Mouse (Mus musculus) kidney, postnatal 4 days (tissue): Measurements from ENCODE around the gene St3gal2.
"Not testable (repeated sequence)": the region's sequence is repeated elsewhere in the genome, so short reads cannot be mapped to it uniquely, and the experiment has no call there.

Experiments used
- DNase-seq, 2 experiments: peaks; one replicate each; pipeline ENCODE4 v3.0.0; 2021; ENCODE audit warnings: mixed read lengths in 2 of 2

Gene St3gal2

GRCm38 (mm10) chr8:110917415-110917814 is 2.3 kb upstream of the St3gal2 start:
- DNase-seq = peak; percentile 81 to 88

DNA sequence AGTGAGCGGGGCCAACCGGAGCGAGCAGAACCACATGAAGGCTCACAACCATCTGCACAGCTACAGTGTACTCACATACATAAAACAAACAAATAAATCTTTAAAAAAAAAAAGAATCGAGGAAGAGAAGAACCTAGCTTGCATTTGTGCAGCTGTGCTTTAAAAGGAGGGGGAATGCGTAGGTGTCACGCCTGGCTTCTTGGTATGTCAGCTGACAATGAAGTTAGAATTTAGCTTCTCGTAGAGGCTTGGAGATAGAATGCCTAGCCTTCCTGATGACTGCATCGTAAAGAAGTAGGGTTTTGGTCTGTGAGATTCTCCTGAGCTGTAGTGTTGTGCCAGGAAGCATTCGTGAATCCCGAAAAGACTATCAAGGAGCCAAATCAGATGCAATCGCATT is 1.7 kb upstream of the St3gal2 start:
- peak in 1 of 2 experiments; percentile 33 for DNase-seq

DNA sequence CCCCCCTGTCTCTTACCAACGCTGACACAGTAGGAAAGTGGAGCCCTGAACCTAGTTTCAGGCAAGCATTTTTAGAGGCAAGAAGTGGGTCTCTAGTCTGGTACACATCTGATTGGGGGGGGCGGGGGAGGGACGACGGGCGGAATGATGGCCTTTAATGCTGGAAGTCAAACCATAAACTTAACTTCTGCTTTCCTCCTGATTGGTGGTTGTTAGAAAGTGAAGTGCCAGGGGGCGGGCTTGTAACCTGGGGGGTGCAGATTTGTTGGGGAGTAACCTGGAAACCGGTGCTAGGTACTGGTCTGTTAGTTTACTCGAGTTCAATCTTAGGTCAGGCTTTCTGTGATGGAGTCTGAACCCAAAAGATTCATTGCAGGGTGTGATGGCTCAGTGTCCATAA is 1.3 kb upstream of the St3gal2 start:
- DNase-seq = no peak

DNA sequence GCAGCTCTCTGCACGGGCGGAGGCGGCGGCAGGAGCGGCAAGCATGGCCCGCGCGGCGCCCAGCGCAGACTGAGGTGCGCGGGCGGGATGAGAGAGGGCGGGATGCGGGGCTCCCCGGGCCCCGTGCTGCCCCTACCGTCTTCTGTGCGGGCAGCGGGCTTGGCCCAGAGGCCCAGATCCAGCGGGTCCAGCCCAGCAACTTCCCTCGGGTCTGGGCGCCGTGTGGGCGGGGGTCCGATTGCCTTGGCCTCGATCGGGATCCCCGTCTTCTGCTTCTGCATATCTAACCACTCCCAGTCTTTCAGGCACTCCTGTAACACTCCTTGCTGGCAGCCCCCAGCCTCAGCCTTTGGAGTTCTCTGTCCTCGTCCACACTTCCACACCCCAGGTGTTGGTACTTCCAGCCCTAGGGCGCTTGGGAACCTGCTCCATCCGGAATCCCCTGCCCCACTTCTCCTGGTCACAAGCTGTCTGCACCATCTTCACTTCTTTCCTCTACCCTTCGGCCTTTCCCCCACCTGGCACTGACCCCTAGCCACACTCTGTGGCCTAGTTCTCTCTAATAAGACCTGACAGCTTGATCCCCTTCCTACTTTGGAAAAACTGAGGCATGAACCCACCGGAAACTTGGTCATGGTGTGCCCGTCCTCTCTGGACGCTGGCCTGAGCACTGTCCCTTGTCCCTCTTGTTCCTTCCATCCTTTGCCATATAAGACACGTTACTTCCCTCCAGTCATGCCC is 480 bp downstream of the St3gal2 start:
- DNase-seq = no peak

GRCm38 (mm10) chr8:110920773-110921277 is 1.1 kb downstream of the St3gal2 start:
- no peak for DNase-seq

- peak; percentile 73 to 81 for DNase-seq
Measured at GRCm38 (mm10) chr8:110921492-110922230, 1.9 kb downstream of the St3gal2 start.

DNA sequence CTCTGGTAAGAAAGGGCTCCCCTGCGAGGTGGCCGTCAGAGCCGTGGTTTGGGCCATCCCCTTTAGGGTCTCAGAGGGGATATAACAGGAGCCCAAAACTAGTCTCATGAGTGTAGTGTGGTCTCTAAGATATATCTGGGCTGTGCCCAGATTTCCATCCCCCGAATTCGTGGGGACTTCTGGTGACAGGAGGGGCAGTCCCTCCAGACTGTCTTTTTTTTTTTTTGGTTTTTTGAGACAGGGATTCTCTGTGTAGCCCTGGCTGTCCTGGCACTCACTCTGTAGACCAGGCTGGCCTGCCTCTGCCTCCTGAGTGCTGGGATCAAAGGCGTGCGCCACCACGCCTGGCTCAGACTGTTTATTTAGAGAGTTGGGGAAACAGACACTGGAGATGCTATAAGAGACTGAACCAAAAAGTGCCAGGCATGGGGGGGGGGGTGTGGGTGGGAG is 6.0 kb downstream of the St3gal2 start:
- no peak for DNase-seq

DNA sequence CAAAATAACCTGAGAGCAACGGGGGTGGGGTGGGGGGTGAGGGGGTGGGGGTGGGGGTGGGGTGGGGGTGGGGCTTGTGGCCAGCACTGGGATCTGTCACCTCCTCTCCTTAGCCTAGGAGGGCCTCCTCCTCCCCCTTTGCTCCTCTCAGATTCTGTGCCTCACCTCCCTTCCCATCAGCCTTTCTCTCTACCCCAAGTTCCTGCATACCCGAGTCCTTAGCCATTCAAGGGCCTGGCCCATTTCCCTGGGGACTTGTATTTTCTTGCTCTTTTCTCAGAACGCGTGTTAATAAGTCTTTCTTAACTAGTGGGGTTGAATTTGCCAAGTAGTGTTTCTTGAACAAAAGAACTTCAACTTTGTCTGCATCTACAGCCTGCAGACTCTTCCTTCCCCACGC is 7.0 kb downstream of the St3gal2 start:
- no peak for DNase-seq

DNA sequence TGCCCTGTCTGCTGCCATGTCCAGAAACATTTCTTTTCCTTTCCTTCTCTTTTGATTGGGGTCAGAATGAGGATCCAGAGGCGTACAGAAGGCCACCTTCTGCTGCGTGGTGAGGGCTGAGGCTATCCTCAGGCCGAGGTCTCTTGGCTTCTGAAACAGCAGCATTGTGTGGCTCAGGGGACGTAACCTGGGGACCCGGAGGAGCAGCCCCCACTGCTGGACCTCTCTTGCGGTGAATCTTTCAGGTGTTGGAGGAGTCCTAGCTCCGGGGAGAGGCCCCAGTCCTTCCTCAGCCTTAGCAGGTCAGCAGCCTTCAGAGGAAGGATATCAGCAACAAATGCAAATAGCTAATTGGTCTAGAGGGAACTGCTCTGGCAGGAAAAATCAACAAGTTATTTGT is 8.7 kb downstream of the St3gal2 start:
- no peak for DNase-seq

DNA sequence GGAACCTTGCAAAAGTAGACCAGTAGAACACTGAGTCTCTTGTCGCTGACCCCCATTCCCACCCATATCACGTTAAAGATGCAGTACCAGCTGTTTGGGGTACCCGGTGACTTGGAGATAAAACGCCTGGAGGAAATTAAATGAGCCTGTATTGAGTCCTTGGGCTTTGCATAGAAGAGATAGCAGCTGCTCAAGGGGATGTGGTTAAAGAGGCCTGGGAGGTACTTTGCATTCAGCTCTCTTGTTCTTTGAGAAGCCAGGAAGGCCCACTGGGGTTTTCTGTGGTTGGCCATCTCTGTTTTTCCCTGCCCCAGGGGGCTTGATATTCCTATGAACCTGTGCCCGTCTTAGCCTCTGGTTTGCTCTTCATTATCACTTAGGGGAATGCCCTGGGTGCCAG is 9.3 kb downstream of the St3gal2 start:
- DNase-seq = no peak

GRCm38 (mm10) chr8:110929672-110930071 is 9.9 kb downstream of the St3gal2 start:
- DNase-seq = not testable (repeated sequence)

- DNase-seq = peak; percentile 63 to 75
Measured at GRCm38 (mm10) chr8:110931176-110931939, 11.6 kb downstream of the St3gal2 start.

DNA sequence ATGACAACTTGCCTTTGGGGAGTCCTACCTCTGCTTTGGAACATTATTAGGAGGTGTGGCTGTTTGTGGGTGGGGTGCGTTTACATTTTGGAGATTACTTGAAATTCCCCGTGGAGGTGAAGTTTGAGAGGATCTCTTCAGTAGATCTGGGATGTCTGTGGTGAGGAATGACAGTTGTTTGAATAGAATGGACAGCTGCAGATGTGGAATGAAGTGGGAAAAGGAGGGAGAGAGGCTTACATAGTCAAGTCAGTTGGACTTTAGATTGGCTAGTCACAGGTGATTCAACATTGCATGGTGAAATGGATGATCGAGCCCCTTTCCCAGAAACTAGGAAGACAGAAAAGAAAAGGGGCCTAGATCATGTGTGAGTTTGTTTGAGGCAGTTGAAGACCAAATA is 12.7 kb downstream of the St3gal2 start:
- no peak for DNase-seq

DNA sequence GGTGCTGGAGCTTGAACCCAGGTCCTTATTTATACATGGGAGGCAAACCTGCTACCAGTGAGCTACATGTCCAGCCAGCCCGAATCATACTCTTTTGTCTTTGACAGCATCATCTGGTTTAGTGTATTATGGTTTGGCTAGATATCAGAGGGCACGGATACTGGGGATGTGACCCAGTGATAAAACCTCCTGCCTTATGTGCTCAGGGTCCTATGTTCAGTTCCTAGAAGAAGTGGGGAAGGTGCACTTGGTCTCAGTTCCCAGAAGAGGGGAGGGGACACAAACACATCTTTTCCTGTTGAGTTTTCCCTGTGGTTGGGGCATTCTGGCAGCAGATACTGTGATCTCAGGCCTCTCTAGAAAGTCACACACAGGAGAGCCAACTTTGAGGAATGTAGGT is 13.6 kb downstream of the St3gal2 start:
- DNase-seq = no peak

DNA sequence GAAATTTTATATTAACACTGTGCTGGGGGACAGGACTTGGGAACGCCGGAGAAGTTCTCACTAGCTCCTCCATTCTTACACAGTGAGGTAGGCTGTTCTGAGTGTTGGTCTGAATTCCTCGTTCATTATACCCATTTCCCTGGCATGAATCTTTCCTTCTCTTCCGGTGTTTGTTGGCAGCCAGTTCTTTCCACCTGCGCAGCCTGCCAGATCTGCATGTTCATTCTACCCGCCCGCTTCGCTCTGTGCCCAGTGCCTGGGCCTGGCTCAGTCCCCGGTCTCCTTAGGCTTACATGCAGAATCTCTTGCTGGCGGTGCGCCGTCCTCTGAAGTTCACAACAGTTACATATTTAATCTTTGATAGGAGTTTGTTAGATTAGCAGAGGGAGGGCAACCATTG is 16.5 kb downstream of the St3gal2 start:
- DNase-seq = no peak

- peak; percentile 49 to 59 for DNase-seq
Measured at GRCm38 (mm10) chr8:110938882-110939589, 19.3 kb downstream of the St3gal2 start.

GRCm38 (mm10) chr8:110940682-110941452 is 21.1 kb downstream of the St3gal2 start:
- DNase-seq = no peak

DNA sequence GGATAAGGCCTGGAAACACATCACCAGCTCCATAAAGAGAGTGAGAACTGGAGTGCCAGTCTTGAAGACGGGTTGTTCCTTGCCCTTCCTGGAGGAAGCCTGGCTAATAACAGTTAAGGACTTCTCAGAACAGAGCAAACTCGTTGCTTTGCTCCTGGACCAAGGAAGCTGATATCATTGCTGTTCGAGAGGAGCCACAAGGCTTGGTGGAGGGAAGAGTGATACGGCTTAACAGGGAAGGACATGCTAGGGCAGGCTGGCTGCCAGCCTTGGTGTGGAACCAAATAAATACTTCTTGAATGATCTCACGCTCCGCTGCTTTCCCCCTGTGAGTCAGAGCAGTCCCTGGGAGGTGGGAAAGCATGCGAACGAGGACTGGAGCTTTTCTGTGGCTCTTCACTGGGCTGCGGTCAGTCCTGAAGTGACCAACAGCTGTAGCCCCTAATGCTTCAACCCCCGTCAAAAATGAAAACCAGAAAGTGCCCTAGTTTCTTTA is 21.8 kb downstream of the St3gal2 start:
- DNase-seq = peak; percentile 69 to 82

DNA sequence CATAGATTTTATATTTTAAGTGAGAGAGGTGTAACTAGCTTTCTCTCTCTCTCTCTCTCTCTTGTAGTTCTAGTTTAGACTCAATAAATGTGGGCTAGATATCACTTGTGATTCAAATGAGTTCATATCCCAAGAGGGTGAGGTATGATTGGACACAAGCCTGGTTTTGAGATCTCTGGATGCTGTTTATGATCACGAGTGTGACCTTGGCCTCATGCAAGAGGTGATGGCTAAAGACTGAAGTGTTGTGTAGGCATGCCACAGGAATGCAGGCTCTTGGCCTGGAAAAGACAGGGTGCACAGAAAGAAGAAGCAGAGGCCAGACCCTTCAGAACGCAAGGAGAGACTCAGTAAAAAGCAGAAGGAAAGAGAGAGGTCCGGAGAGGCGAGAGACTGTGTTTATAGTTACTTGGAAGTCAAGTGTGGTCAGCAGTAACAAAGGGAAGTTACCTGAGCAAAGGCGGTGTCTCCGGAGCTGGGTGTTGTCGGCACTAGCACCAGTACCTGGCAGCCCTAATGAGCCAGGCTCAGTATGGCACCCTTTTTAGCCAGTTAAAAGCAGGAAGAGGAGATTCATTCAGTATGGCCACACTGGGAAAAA is 24.7 kb downstream of the St3gal2 start:
- no peak for DNase-seq

DNA sequence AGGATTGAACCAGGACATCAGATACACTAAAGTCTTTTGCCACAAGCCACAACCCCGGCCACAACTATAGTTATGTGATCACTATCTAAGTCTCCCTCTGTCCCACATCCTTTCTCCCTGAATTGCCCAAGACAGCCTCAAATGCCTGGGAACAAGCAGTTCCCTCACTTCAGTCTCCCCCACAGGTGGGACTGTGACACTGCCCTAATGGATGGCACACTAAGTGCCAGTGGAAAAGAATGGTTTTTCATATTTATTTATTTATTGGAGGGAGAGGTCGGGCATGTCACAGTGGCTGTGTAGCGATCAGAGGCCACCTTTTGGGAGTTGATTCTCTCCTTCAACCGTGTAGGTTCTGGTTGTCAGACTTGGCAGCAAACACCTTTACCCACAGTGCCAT is 26.0 kb downstream of the St3gal2 start:
- DNase-seq = no peak

DNA sequence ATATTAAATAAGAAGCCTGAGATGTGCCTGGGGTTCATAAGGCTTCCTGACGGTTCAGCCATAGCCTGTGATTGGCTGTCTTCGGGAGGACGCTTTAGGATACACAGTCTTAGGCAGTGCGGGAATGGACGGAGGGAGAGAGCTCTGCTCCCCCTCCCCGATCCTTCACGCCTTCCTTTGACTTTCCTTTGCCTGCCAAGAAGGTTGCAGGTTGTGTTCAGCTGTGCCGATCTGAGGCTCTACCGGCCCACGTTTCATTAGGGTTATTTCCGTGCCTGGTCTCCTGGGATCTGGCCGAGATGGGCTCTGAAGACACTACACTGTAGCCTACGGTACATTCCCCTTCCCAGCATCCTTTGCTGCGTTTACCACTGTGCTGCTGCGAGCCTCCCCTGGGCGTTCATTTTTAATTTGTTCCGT is 30.4 kb downstream of the St3gal2 start:
- DNase-seq = peak in 1 of 2 experiments; percentile 46
